Mouse (Mus musculus) intestine, embryonic 16.5 days (tissue): ENCODE results near the gene Olfr873. TPM values are rescaled to one million over a fixed set of nuclear protein-coding genes. Genes with fewer than 3 reads are reported as not detected.
"Not testable (repeated sequence)": the region's sequence is repeated elsewhere in the genome, so short reads cannot be mapped to it uniquely, and the experiment has no call there.

Experiments
- ATAC-seq: fragments of 200-750 bp; cut with Nextera tagmentation; 2 replicates; pipeline ENCODE4 v1.8.0; 2017; ENCODE audit warnings: moderate TSS enrichment, moderate library complexity
- H3K27ac ChIP-seq: fragments of 300-500 bp; sonication (generic); 2 replicates; pipeline ENCODE4 v1.5.1; 2014; ENCODE audit warnings: mild to moderate bottlenecking, low read length
- H3K27me3 ChIP-seq: fragments of 300-500 bp; sonication (generic); replicated peaks from 2 replicates; pipeline ENCODE4 v1.6.1; 2014; ENCODE audit warnings: low read length, control low read depth, mixed read lengths; ENCODE audit not compliant: control insufficient read depth, insufficient read depth
- H3K36me3 ChIP-seq: fragments of 300-500 bp; sonication (generic); 2 replicates; pipeline ENCODE4 v1.6.1; 2014; ENCODE audit warnings: low read length, control low read depth; ENCODE audit not compliant: control insufficient read depth, insufficient read depth
- H3K4me1 ChIP-seq: fragments of 300-500 bp; sonication (generic); 2 replicates; pipeline ENCODE4 v1.6.1; 2014; ENCODE audit warnings: low read length, control low read depth, mixed read lengths; ENCODE audit not compliant: control insufficient read depth, insufficient read depth
- H3K4me2 ChIP-seq: fragments of 300-500 bp; sonication (generic); 2 replicates; pipeline ENCODE4 v1.6.1; 2014; ENCODE audit warnings: low read depth, low read length, control low read depth
- H3K4me3 ChIP-seq: fragments of 300-500 bp; sonication (generic); 2 replicates; pipeline ENCODE4 v1.5.1; 2014; ENCODE audit warnings: mild to moderate bottlenecking, low read length
- H3K9ac ChIP-seq: fragments of 300-500 bp; sonication (generic); 2 replicates; pipeline ENCODE4 v1.6.1; 2014; ENCODE audit warnings: low read depth, low read length
- H3K9me3 ChIP-seq: fragments of 300-500 bp; sonication (generic); 2 replicates; pipeline ENCODE4 v1.6.1; 2016; ENCODE audit warnings: low read length, control low read depth; ENCODE audit not compliant: control insufficient read depth
- WGBS: fragments of 180-500 bp; shearing (Covaris S2); extraction: QIAGEN DNeasy Blood & Tissue Kit; methylation state at CpG from one replicate; pipeline ENCODE4 v1.1.7; 2014; 5-methylcytosine and 5-hydroxymethylcytosine counted together
- polyA plus RNA-seq: library from polyadenylated mRNA; unstranded; fragments of >200 nt; fragmentation: Nextera tagmentation; extraction: Ambion mirVana; gene quantifications from 2 replicates; pipeline ENCODE4 v1.2.1, GENCODE M21; 2015

Gene Olfr873
- polyA plus RNA-seq, result not detected in 2 replicates

- H3K36me3 ChIP-seq, result no peaks in the 10 kb centered on the region
- ATAC-seq, result no peak
- H3K4me2 ChIP-seq, result no peak within 1 kb of the TSS
- H3K9me3 ChIP-seq, result no peaks in the 10 kb centered on the region
- no peak within 1 kb of the TSS for H3K27ac ChIP-seq
- WGBS, result 87% methylated on average over 1 of the region's 1 CpGs
- H3K4me3 ChIP-seq, result no peak within 1 kb of the TSS
- H3K9ac ChIP-seq, result no peak within 1 kb of the TSS
- no peaks in the 10 kb centered on the region for H3K4me1 ChIP-seq
- no peaks in the 10 kb centered on the region for H3K27me3 ChIP-seq
Measured at GRCm38 (mm10) chr9:20298232-20298631, at the start of gene Olfr873. TSS of gene Olfr873 (plus strand) at chr9:20298532.

- H3K9me3 ChIP-seq, result no peaks in the 10 kb centered on the region
- no peak within 1 kb of the TSS for H3K27ac ChIP-seq
- WGBS, result 79% methylated on average over 1 of the region's 1 CpGs
- no peaks in the 10 kb centered on the region for H3K4me1 ChIP-seq
- H3K27me3 ChIP-seq, result no peaks in the 10 kb centered on the region
- no peak within 1 kb of the TSS for H3K4me3 ChIP-seq
- H3K9ac ChIP-seq, result no peak within 1 kb of the TSS
- ATAC-seq, result no peak
- no peak within 1 kb of the TSS for H3K4me2 ChIP-seq
- no peaks in the 10 kb centered on the region for H3K36me3 ChIP-seq
Measured at GRCm38 (mm10) chr9:20282051-20282450, 16.3 kb upstream of the Olfr873 start, which contains the start of gene Olfr39. TSS of gene Olfr39 (plus strand) at chr9:20282351.

GRCm38 (mm10) chr9:20295562-20295961 lies 2.8 kb upstream of the Olfr873 start:
- not testable (repeated sequence) for H3K36me3 ChIP-seq, H3K27me3 ChIP-seq, H3K9me3 ChIP-seq, H3K4me3 ChIP-seq, H3K27ac ChIP-seq, H3K4me2 ChIP-seq, ATAC-seq, H3K4me1 ChIP-seq, H3K9ac ChIP-seq
- 79% methylated on average over 5 of the region's 5 CpGs for whole genome bisulfite sequencing

GRCm38 (mm10) chr9:20335994-20336393 lies 37.7 kb downstream of the Olfr873 start, which contains the start of gene Olfr18:
TSS of gene Olfr18 (minus strand) at chr9:20336094.
- no peak for ATAC-seq
- H3K4me1 ChIP-seq, result no peaks in the 10 kb centered on the region

GRCm38 (mm10) chr9:20348501-20348900 lies 50.2 kb downstream of the Olfr873 start:
- no peaks in the 10 kb centered on the region for H3K4me1 ChIP-seq
- 87% methylated on average over 4 of the region's 4 CpGs for WGBS
- no peak for ATAC-seq
- H3K4me3 ChIP-seq, result no peak overlapping the region
- H3K27me3 ChIP-seq, result no peaks in the 10 kb centered on the region
- H3K9ac ChIP-seq, result no peak overlapping the region
- no peak overlapping the region for H3K4me2 ChIP-seq
- peaks cover 11% of the 10 kb centered on the region for H3K36me3 ChIP-seq
- H3K9me3 ChIP-seq, result no peaks in the 10 kb centered on the region
- no peak overlapping the region for H3K27ac ChIP-seq

More at GRCm38 (mm10) chr9:20335994-20336393, 37.7 kb downstream of the Olfr873 start, which contains the start of gene Olfr18:
- no peak within 1 kb of the TSS for H3K9ac ChIP-seq
- H3K4me3 ChIP-seq, result no peak within 1 kb of the TSS
- H3K4me2 ChIP-seq, result no peak within 1 kb of the TSS
- H3K27me3 ChIP-seq, result no peaks in the 10 kb centered on the region
- no peaks in the 10 kb centered on the region for H3K9me3 ChIP-seq
- no peak within 1 kb of the TSS for H3K27ac ChIP-seq
- no peaks in the 10 kb centered on the region for H3K36me3 ChIP-seq

Other genes with a start within 250 kb of the Olfr873 start
- not detected in 2 replicates for gene Olfr867, start 241.0 kb upstream of the Olfr873 start, polyA plus RNA-seq
- not detected in 2 replicates for gene Olfr868, start 199.9 kb upstream of the Olfr873 start, polyA plus RNA-seq
- not detected in 2 replicates for gene Olfr869, start 169.5 kb upstream of the Olfr873 start, polyA plus RNA-seq
- not detected in 2 replicates for gene Olfr870, start 124.5 kb upstream of the Olfr873 start, polyA plus RNA-seq
- gene Olfr871, start 86.3 kb upstream of the Olfr873 start, polyA plus RNA-seq, result not detected in 2 replicates
- not detected in 2 replicates for gene Olfr872, start 61.4 kb upstream of the Olfr873 start, polyA plus RNA-seq
- not detected in 2 replicates for gene Olfr39, start 16.2 kb upstream of the Olfr873 start, polyA plus RNA-seq
- gene Olfr18, start 37.6 kb downstream of the Olfr873 start, polyA plus RNA-seq, result not detected in 2 replicates
- gene Zfp560, start 86.6 kb downstream of the Olfr873 start, polyA plus RNA-seq, result 22.8 and 25.9 TPM in 2 replicates
- gene Zfp26, start 161.6 kb downstream of the Olfr873 start, polyA plus RNA-seq, result 9.7 TPM in 2 replicates
- 14.2 and 14.4 TPM in 2 replicates for gene Zfp426, start 194.2 kb downstream of the Olfr873 start, polyA plus RNA-seq
- gene Zfp266, start 222.9 kb downstream of the Olfr873 start, polyA plus RNA-seq, result 44.1 and 49.3 TPM in 2 replicates